Comparison of ENCODE assay signal across 21 mouse cellular contexts in the genomic region with DNA sequence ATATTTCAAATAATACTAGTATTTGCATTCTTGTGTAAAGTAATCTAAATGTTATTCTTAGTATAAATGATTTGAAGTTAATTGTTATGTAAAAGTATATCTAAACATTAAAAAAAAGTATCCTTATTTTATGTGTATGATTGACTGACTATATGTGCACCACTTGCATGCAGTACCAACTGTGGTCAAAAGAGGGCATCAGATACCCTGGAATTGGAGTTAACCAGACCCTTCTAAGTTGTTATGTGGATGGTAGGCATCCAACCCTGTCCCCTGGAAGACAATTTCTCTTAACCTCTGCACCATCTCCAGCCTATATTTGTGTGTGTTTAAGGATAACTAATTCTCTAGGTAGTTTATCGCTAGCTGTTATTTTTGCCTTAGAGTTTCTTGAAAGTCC.
DNase-seq lines count a peak whose midpoint lies in the region; ATAC-seq and TF ChIP-seq lines count a peak whose summit lies in the region.
"Had no signal": no experiment of that assay in that cellular context is flagged by ENCODE, and none has a peak within 500 bp of the region (broad histone marks: within the 10 kb centered on the region; RNA-seq: fewer than 3 reads in every experiment).

No protein-coding gene starts in this region.

- H3K9me3 ChIP-seq in forebrain, postnatal 0 days (ENCODE audit: low read length): no peaks in the 10 kb centered on the region
- peaks cover 4% of the 10 kb centered on the region for H3K9me3 ChIP-seq in forebrain, embryonic 16.5 days (ENCODE audit: control insufficient read depth, low read length)
- H3K9me3 ChIP-seq: embryonic facial prominence, embryonic 15.5 days; kidney, embryonic 15.5 days had no signal

- ATAC-seq in forebrain, postnatal 0 days: no peak
- ATAC-seq in forebrain, embryonic 16.5 days: no peak
- ATAC-seq in activated CD4-positive, CD25-positive, alpha-beta regulatory T cell, adult 4 months: no peak
- ATAC-seq: lung, postnatal 0 days; midbrain, embryonic 16.5 days had no signal

- H3K27me3 ChIP-seq in forebrain, postnatal 0 days (ENCODE audit: insufficient read depth, low read length): no peaks in the 10 kb centered on the region
- H3K27me3 ChIP-seq in forebrain, embryonic 16.5 days (replicated peaks; ENCODE audit: control insufficient read depth, insufficient read depth, low read length): no peaks in the 10 kb centered on the region
- H3K27me3 ChIP-seq: embryonic facial prominence, embryonic 15.5 days; heart, embryonic 12.5 days; kidney, embryonic 15.5 days; liver, embryonic 13.5 days had no signal

- no peak overlapping the region for H3K27ac ChIP-seq in forebrain, postnatal 0 days (ENCODE audit: low read depth, low read length)
- no peak overlapping the region for H3K27ac ChIP-seq in forebrain, embryonic 16.5 days (ENCODE audit: low read length)
- H3K27ac ChIP-seq in layer of hippocampus, adult 2 months: no peak overlapping the region
- H3K27ac ChIP-seq: embryonic facial prominence, embryonic 15.5 days; forebrain, embryonic 10.5 days; kidney, embryonic 15.5 days; liver, embryonic 13.5 days had no signal

- DNase-seq in forebrain, postnatal 0 days: no peak
- DNase-seq in layer of hippocampus, adult 2 months (ENCODE audit: low spot score in 2 of 2): no peak
- DNase-seq in layer of hippocampus, adult 8-10 months (ENCODE audit: low spot score in 2 of 2): no peak
- peak; percentile 15 for DNase-seq in A20 (ENCODE audit: low read depth, low spot score)
- peak; percentile 74 for DNase-seq in R1 (ENCODE audit: low read depth, low spot score)
- DNase-seq: adrenal gland, postnatal 14 days; B cell, adult 2 months; cerebellum, adult 2 months; gastrocnemius, postnatal 25 days; heart, postnatal 36 days; liver, embryonic 13.5 days; right cerebral cortex, postnatal 14 days; thymus, postnatal 25 days had no signal

- H3K36me3 ChIP-seq in forebrain, postnatal 0 days (ENCODE audit: insufficient read depth): no peaks in the 10 kb centered on the region
- H3K36me3 ChIP-seq in forebrain, embryonic 16.5 days (ENCODE audit: control insufficient read depth, insufficient read depth): no peaks in the 10 kb centered on the region
- H3K36me3 ChIP-seq: embryonic facial prominence, embryonic 15.5 days; forebrain, embryonic 10.5 days; heart, embryonic 12.5 days; kidney, embryonic 15.5 days; liver, embryonic 13.5 days had no signal

- H3K4me3 ChIP-seq in forebrain, postnatal 0 days (ENCODE audit: low read depth, low read length): no peak overlapping the region
- H3K4me3 ChIP-seq in forebrain, embryonic 16.5 days (replicated peaks; ENCODE audit: low read length): no peak overlapping the region
- H3K4me3 ChIP-seq in layer of hippocampus, adult 2 months: no peak overlapping the region
- H3K4me3 ChIP-seq: embryonic facial prominence, embryonic 15.5 days; forebrain, embryonic 10.5 days; heart, embryonic 12.5 days; kidney, embryonic 15.5 days; liver, embryonic 13.5 days had no signal

- no peak overlapping the region for H3K4me2 ChIP-seq in forebrain, postnatal 0 days (ENCODE audit: low read depth)
- no peak overlapping the region for H3K4me2 ChIP-seq in forebrain, embryonic 16.5 days (ENCODE audit: low read length)
- H3K4me2 ChIP-seq: embryonic facial prominence, embryonic 15.5 days; heart, embryonic 12.5 days; kidney, embryonic 15.5 days; liver, embryonic 13.5 days had no signal

- TF ChIP-seq CTCF in forebrain, postnatal 0 days (IDR thresholded peaks at IDR 0.05; ENCODE audit: low read depth): peak; percentile 31; the same call in 1 of the 2 replicates
- TF ChIP-seq CTCF in layer of hippocampus, adult 2 months (conservative IDR thresholded peaks at IDR 0.05): peak; percentile 62

- 100% methylated on average over 1 of the region's 1 CpGs for WGBS in forebrain, postnatal 0 days
- 97% methylated on average over 1 of the region's 1 CpGs for WGBS in forebrain, embryonic 16.5 days

- no peaks in the 10 kb centered on the region for H3K4me1 ChIP-seq in forebrain, postnatal 0 days (ENCODE audit: insufficient read depth)
- H3K4me1 ChIP-seq in forebrain, embryonic 16.5 days (replicated peaks; ENCODE audit: control insufficient read depth, insufficient read depth, low read length): no peaks in the 10 kb centered on the region
- H3K4me1 ChIP-seq: embryonic facial prominence, embryonic 15.5 days; forebrain, embryonic 10.5 days; heart, embryonic 12.5 days; kidney, embryonic 15.5 days; liver, embryonic 13.5 days had no signal

- H3K9ac ChIP-seq in forebrain, postnatal 0 days: no peak overlapping the region
- no peak overlapping the region for H3K9ac ChIP-seq in forebrain, embryonic 16.5 days (replicated peaks; ENCODE audit: low read depth, low read length)
- H3K9ac ChIP-seq: embryonic facial prominence, embryonic 15.5 days; heart, embryonic 12.5 days; kidney, embryonic 15.5 days; liver, embryonic 13.5 days had no signal

Comparison
In these comparisons a context has a peak if more than half of its experiments do, and no peak if none do; other contexts are left out.
1. DNase-seq: peak in A20 (single experiment) and R1 (single experiment); none in forebrain, postnatal 0 days (single experiment), layer of hippocampus, adult 2 months (0 of 2) and layer of hippocampus, adult 8-10 months (0 of 2).